Mouse (Mus musculus): ENCODE measurements at regions not wholly inside any gene's neighbourhood (a gene's known extent, or its start where the extent isn't known, plus 50 kb on each side); places are given as distances from the start of the nearest gene placed in this dataset.

GRCm38 (mm10) chr9:32053886-32054615, 61.9 kb upstream of the Arhgap32 start:
- no peaks in the 10 kb centered on the region for H3K27me3 ChIP-seq (ENCODE audit: control insufficient read depth, insufficient read depth, low read length)
- no peaks in the 10 kb centered on the region for H3K36me3 ChIP-seq (ENCODE audit: control insufficient read depth, insufficient read depth, low read length)
- no peak overlapping the region for H3K4me3 ChIP-seq (ENCODE audit: control insufficient read depth, low read depth, low read length)
- no peaks in the 10 kb centered on the region for H3K4me1 ChIP-seq (ENCODE audit: control insufficient read depth, insufficient read depth, low read length)
- TF ChIP-seq POLR2A (IDR thresholded peaks at IDR 0.05; ENCODE audit: control insufficient read depth, low read depth, low read length): no peak
- no peak for TF ChIP-seq CTCF (IDR thresholded peaks at IDR 0.05; ENCODE audit: control insufficient read depth, insufficient read depth, insufficient replicate concordance, low read depth, low read length)
- H3K27ac ChIP-seq (ENCODE audit: control insufficient read depth, insufficient read depth, low read depth, low read length): no peak overlapping the region

- Histone ChIP-seq H3K27ac (ENCODE audit: control insufficient read depth, insufficient read depth, low read depth, low read length) (no peak overlapping the region), H3K27me3 (ENCODE audit: control insufficient read depth, insufficient read depth, low read length) (no peaks in the 10 kb centered on the region), H3K4me1 (ENCODE audit: control insufficient read depth, insufficient read depth, low read length) (no peaks in the 10 kb centered on the region), H3K36me3 (ENCODE audit: control insufficient read depth, insufficient read depth, low read length) (no peaks in the 10 kb centered on the region), H3K4me3 (ENCODE audit: control insufficient read depth, low read depth, low read length) (no peak overlapping the region)
- TF ChIP-seq CTCF (IDR thresholded peaks at IDR 0.05; ENCODE audit: control insufficient read depth, insufficient read depth, insufficient replicate concordance, low read depth, low read length): no peak
- TF ChIP-seq POLR2A (IDR thresholded peaks at IDR 0.05; ENCODE audit: control insufficient read depth, low read depth, low read length): no peak
These were observed 58.4 kb upstream of the Arhgap32 start for GRCm38 (mm10) chr9:32057427-32058115.

GRCm38 (mm10) chr9:32062740-32063139, 53.2 kb upstream of the Arhgap32 start:
- Histone ChIP-seq H3K4me3 (ENCODE audit: control insufficient read depth, low read depth, low read length) (no peak overlapping the region), H3K27me3 (ENCODE audit: control insufficient read depth, insufficient read depth, low read length) (no peaks in the 10 kb centered on the region), H3K27ac (ENCODE audit: control insufficient read depth, insufficient read depth, low read depth, low read length) (no peak overlapping the region), H3K4me1 (ENCODE audit: control insufficient read depth, insufficient read depth, low read length) (no peaks in the 10 kb centered on the region), H3K36me3 (ENCODE audit: control insufficient read depth, insufficient read depth, low read length) (no peaks in the 10 kb centered on the region)
- no peak for TF ChIP-seq CTCF (IDR thresholded peaks at IDR 0.05; ENCODE audit: control insufficient read depth, insufficient read depth, insufficient replicate concordance, low read depth, low read length)
- no peak for TF ChIP-seq POLR2A (IDR thresholded peaks at IDR 0.05; ENCODE audit: control insufficient read depth, low read depth, low read length)

- no peak for TF ChIP-seq CTCF (IDR thresholded peaks at IDR 0.05; ENCODE audit: control insufficient read depth, insufficient read depth, insufficient replicate concordance, low read depth, low read length)
- no peak overlapping the region for H3K4me3 ChIP-seq (ENCODE audit: control insufficient read depth, low read depth, low read length)
- no peaks in the 10 kb centered on the region for H3K27me3 ChIP-seq (ENCODE audit: control insufficient read depth, insufficient read depth, low read length)
- no peaks in the 10 kb centered on the region for H3K36me3 ChIP-seq (ENCODE audit: control insufficient read depth, insufficient read depth, low read length)
- H3K4me1 ChIP-seq (ENCODE audit: control insufficient read depth, insufficient read depth, low read length): no peaks in the 10 kb centered on the region
- H3K27ac ChIP-seq (ENCODE audit: control insufficient read depth, insufficient read depth, low read depth, low read length): no peak overlapping the region
These were observed 52.4 kb upstream of the Arhgap32 start for GRCm38 (mm10) chr9:32063541-32063940.

- Histone ChIP-seq H3K4me1 (ENCODE audit: control insufficient read depth, insufficient read depth, low read length) (no peaks in the 10 kb centered on the region), H3K27ac (ENCODE audit: control insufficient read depth, insufficient read depth, low read depth, low read length) (no peak overlapping the region), H3K36me3 (ENCODE audit: control insufficient read depth, insufficient read depth, low read length) (no peaks in the 10 kb centered on the region), H3K4me3 (ENCODE audit: control insufficient read depth, low read depth, low read length) (no peak overlapping the region), H3K27me3 (ENCODE audit: control insufficient read depth, insufficient read depth, low read length) (no peaks in the 10 kb centered on the region)
- TF ChIP-seq POLR2A (IDR thresholded peaks at IDR 0.05; ENCODE audit: control insufficient read depth, low read depth, low read length): no peak
- no peak for TF ChIP-seq CTCF (IDR thresholded peaks at IDR 0.05; ENCODE audit: control insufficient read depth, insufficient read depth, insufficient replicate concordance, low read depth, low read length)
These were observed 51.9 kb upstream of the Arhgap32 start for GRCm38 (mm10) chr9:32064007-32064550.
